Mouse (Mus musculus): Measurements from ENCODE around the gene Lce3c.

Lce3c gene

GRCm38 (mm10) chr3:92944186-92944585 lies at the start of gene Lce3c:
Gene Lce3c, plus strand, starts transcription at chr3:92944486.
- no peak for DNase-seq (ENCODE audit: low spot score in 2 of 2)

- DNase-seq (ENCODE audit: low spot score in 2 of 2): no peak
These were observed 49.8 kb upstream of the Lce3c start for GRCm38 (mm10) chr3:92894489-92894888.

- DNase-seq (ENCODE audit: low spot score in 2 of 2): no peak
These were observed 41.3 kb upstream of the Lce3c start for GRCm38 (mm10) chr3:92902992-92903391.

GRCm38 (mm10) chr3:92903640-92904039 lies 40.6 kb upstream of the Lce3c start:
- DNase-seq (ENCODE audit: low spot score in 2 of 2): no peak

GRCm38 (mm10) chr3:92905182-92905581 lies 39.1 kb upstream of the Lce3c start:
- DNase-seq (ENCODE audit: low spot score in 2 of 2): no peak

- no peak for DNase-seq (ENCODE audit: low spot score in 2 of 2)
These were observed 36.7 kb upstream of the Lce3c start for GRCm38 (mm10) chr3:92907571-92907970.

- no peak for DNase-seq (ENCODE audit: low spot score in 2 of 2)
These were observed 23.9 kb upstream of the Lce3c start for GRCm38 (mm10) chr3:92920364-92920763.

- no peak for DNase-seq (ENCODE audit: low spot score in 2 of 2)
These were observed 18.2 kb upstream of the Lce3c start, which contains the start of gene Lce3a for GRCm38 (mm10) chr3:92926130-92926529. Gene Lce3a, minus strand, starts transcription at chr3:92926230.

GRCm38 (mm10) chr3:92932679-92933078 lies 11.6 kb upstream of the Lce3c start, which contains the start of gene Lce3b:
Gene Lce3b, plus strand, starts transcription at chr3:92932979.
- no peak for DNase-seq (ENCODE audit: low spot score in 2 of 2)

GRCm38 (mm10) chr3:92957090-92957489 lies 12.8 kb downstream of the Lce3c start, which contains the start of gene Lce3d:
Gene Lce3d, plus strand, starts transcription at chr3:92957390.
- DNase-seq (ENCODE audit: low spot score in 2 of 2): no peak

- DNase-seq (ENCODE audit: low spot score in 2 of 2): no peak
These were observed 22.5 kb downstream of the Lce3c start, which contains the start of gene Lce3e for GRCm38 (mm10) chr3:92966761-92967160. Gene Lce3e, plus strand, starts transcription at chr3:92967061.

- no peak for DNase-seq (ENCODE audit: low spot score in 2 of 2)
These were observed 34.2 kb downstream of the Lce3c start for GRCm38 (mm10) chr3:92978484-92978883.

GRCm38 (mm10) chr3:92991926-92992325 lies 47.6 kb downstream of the Lce3c start, which contains the start of gene Lce3f:
Gene Lce3f, plus strand, starts transcription at chr3:92992226.
- DNase-seq (ENCODE audit: low spot score in 2 of 2): no peak

Data from natural killer cell, adult 2 months (primary cell).